Mouse (Mus musculus): ENCODE data around the gene Apol7b. TPM values are rescaled to one million over a fixed set of nuclear protein-coding genes. Genes with fewer than 3 reads are reported as not detected.

Gene Apol7b
- 0.46 TPM for polyA plus RNA-seq (2017; shearing (Covaris generic))

DNA sequence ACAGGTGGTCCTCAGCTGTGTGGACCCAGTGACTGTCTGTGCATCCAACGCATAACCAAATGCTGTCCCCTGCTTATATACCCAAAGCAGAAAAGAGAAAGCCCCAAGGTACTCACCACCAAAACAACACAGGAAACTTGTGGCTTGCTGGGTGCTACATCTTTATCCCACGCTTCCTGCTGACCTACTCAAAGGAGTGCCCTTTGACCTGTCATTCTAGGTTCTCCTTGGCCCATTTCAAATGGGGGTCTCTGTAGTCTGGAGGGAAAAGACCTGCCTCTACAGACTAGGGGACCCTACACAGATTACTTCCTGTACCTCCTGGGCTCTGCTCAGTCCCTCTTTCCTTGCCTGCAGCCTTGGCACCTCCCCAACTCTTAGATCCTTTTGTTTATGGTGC, at the start of gene Apol7b:
Gene Apol7b (minus strand): TSS at position 101 of the 400 bp plus-strand sequence.

DNA sequence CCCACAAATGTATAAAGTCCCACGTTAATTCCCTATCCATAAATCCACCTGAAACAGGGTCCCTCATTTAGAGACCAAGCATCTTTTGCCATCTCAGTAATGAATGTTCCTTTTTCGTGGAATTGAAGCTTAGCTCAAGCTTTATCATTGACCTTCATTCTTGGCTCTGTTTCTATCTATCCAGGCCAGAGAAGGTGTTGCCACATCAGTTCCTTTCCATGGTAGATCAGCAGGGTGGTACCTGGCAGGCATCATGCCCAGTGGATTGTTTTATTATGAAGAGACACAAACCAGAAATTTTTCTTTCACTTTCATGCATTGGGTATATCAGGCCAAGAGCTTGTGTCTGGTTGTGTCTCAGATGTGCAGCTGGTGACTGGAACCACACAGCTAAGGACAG, 29.4 kb upstream of the Apol7b start, which contains the start of gene Apol10a:
Gene Apol10a (plus strand): TSS at position 355 of the 400 bp plus-strand sequence.

DNA sequence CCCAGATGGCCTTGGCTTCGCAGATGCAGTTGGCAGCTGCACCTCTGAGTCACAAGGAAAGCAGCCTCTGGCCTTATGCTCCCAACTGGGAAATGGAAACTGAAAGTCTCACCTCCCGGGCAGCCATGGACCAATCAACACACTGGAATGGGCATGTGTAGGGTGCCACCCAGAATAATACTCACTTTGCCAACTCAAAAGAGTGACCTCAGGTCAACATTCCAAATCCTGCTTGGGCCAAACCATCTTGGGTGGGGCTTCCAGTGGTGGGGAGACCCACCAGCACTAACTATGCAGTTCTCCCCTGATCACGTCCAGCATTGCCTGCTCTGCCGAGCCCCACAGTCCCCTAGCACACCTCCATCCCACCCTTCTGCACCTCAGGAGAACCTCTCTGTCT, 36.3 kb downstream of the Apol7b start, which contains the start of gene Apol9a:
Gene Apol9a (minus strand): TSS at position 101 of the 400 bp plus-strand sequence.

DNA sequence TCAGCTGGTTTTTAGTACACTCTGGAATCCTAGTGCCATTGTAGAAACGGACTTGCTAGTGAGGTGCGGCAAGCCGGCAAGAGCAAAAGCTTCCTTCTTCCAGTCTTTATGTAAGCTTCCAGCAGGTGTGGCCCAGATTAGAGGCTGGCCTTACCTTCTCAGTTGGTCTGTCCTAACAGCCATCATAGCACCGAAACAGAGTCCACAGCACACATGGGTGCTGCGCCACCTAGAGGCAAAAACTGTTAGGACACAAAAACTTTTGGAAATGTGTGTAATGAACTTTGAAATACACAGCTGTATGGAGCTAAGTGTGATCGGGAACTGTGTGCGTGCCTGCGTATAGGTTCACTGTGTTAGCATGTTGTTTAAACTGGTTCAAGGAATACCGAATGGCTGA, 48.3 kb downstream of the Apol7b start, which contains the start of gene Apol7a:
Gene Apol7a (minus strand): TSS at position 84 of the 400 bp plus-strand sequence.

Other genes starting within 250 kb of the Apol7b start
- gene Rbfox2, start 140.5 kb downstream of the Apol7b start, polyA plus RNA-seq (2017; shearing (Covaris generic)): not detected
- not detected for gene Apol7a, start 48.4 kb downstream of the Apol7b start, polyA plus RNA-seq (2017; shearing (Covaris generic))
- 5.0 TPM for gene Apol9a, start 36.4 kb downstream of the Apol7b start, polyA plus RNA-seq (2017; shearing (Covaris generic))
- not detected for gene Apol10a, start 29.6 kb upstream of the Apol7b start, polyA plus RNA-seq (2017; shearing (Covaris generic))
- not detected for gene Apol11a, start 60.8 kb upstream of the Apol7b start, polyA plus RNA-seq (2017; shearing (Covaris generic))
- gene Apol7c, start 85.8 kb upstream of the Apol7b start, polyA plus RNA-seq (2017; shearing (Covaris generic)): 0.43 TPM
- gene 1700025B11Rik, start 114.4 kb upstream of the Apol7b start, polyA plus RNA-seq (2017; shearing (Covaris generic)): not detected
- gene Apol10b, start 148.6 kb upstream of the Apol7b start, polyA plus RNA-seq (2017; shearing (Covaris generic)): 7.4 TPM
- gene Gm36245, start 151.8 kb upstream of the Apol7b start, polyA plus RNA-seq (2017; shearing (Covaris generic)): not detected
- gene Apol11b, start 195.8 kb upstream of the Apol7b start, polyA plus RNA-seq (2017; shearing (Covaris generic)): 2.6 TPM

Measured in inflammation-experienced regulatory T-cells, adult 16 weeks (primary cell).